Mouse (Mus musculus): Measurements from ENCODE around the gene Tmem132d. TPM values are rescaled to one million over a fixed set of nuclear protein-coding genes. Genes with fewer than 3 reads are reported as not detected.

Tmem132d gene
- polyA plus RNA-seq, 1 experiment, result 5.3 TPM

DNA sequence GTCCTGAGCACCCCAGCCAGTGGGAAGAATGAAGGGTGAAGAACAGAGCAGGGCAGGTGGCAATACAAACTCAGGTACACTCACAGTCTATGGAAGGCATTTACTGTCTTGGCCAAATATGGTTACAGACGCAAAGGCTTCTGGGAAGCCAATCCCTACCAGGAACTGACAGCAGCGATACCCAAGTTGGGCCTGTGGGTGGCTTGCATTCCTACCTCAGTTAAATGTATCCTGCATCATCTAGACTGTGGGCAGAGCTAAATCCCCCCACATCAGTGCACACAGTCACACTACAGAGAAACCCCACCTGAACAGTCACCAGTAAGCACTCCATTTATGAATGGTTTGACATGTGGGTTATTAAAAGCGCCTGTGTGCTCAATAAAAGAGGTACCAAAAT is 288.1 kb downstream of the Tmem132d start:
- Histone ChIP-seq H3K4me3 (replicated peaks; ENCODE audit: extremely low read depth, low read depth, low read length) (no peak overlapping the region), H3K4me1 (ENCODE audit: control insufficient read depth, insufficient read depth, low read length) (no peaks in the 10 kb centered on the region)
- DNase-seq, result no peak
- TF ChIP-seq CTCF (IDR thresholded peaks at IDR 0.05; ENCODE audit: insufficient read depth, low read length), result no peak
- 96% methylated on average over 3 of the region's 3 CpGs for WGBS

DNA sequence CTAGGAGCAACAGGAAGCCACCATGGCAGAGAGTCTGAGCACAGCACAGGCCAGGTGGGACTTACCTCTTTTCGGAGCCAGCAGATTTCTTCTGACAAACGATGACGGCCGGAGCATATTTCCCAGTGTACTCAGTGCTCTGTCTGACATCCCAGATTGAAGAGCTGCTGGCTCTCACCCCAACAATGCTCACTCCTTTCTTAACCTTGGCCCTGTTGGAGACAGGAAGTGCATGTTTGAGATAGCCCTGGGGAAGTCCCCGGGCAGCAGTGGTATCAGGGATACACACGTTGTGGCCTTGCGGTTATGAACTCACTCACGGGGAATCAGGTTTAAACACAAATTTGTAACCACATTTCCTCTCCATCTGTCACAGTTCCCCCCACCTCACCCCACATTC is 296.1 kb downstream of the Tmem132d start:
- DNase-seq, result no peak
- TF ChIP-seq CTCF (IDR thresholded peaks at IDR 0.05; ENCODE audit: insufficient read depth, low read length) (no peak), POLR2A (IDR thresholded peaks at IDR 0.05; ENCODE audit: borderline replicate concordance, extremely low read depth, low read depth, low read length) (no peak)
- no peak overlapping the region for H3K4me3 ChIP-seq (replicated peaks; ENCODE audit: extremely low read depth, low read depth, low read length)
- 33% methylated on average over 8 of the region's 8 CpGs for WGBS
- H3K4me1 ChIP-seq (ENCODE audit: control insufficient read depth, insufficient read depth, low read length), result no peaks in the 10 kb centered on the region

DNA sequence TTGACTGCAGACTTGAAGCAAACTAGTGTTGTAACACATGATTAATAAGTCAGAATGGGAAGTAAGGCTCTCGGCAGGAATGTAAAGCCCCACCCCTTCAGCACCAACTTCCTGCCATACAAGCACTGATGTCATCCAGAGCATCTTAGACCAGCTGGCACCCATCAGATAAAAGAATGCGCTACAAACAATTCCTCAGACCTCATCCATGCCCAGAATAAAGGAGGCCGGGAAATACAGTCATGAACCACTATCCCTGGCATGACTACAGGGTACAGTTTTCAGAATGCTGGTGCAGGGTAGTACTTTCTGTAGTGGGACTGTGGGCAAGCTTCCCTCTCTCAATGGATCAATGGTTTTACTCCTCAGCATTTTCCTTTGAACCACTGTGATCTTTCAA is 310.2 kb downstream of the Tmem132d start:
- Histone ChIP-seq H3K4me3 (replicated peaks; ENCODE audit: extremely low read depth, low read depth, low read length) (no peak overlapping the region), H3K4me1 (ENCODE audit: control insufficient read depth, insufficient read depth, low read length) (no peaks in the 10 kb centered on the region)
- 27% methylated on average over 3 of the region's 3 CpGs for WGBS
- no peak for DNase-seq
- TF ChIP-seq POLR2A (IDR thresholded peaks at IDR 0.05; ENCODE audit: borderline replicate concordance, extremely low read depth, low read depth, low read length), result no peak
- TF ChIP-seq CTCF (IDR thresholded peaks at IDR 0.05; ENCODE audit: insufficient read depth, low read length), result no peak

DNA sequence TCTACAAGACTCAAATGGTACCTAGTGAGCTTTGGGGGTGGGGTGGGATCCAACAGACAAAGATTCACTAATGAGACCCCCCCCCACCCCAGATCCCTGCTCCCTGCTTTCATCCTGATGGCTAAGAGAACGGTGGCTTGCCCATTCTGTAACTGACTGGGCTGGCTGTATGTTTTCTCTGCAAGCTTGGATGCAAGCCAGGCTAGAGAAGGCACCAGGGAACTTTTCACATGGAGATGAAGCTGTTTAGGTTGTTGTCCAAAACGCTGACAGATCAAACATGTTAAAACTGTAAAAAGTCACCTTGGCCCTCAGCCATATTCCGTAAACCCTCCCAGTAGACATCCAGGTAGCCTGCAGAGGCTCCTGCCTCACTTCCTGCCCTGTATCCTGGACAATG is 313.7 kb downstream of the Tmem132d start:
- Histone ChIP-seq H3K4me1 (ENCODE audit: control insufficient read depth, insufficient read depth, low read length) (no peaks in the 10 kb centered on the region), H3K4me3 (replicated peaks; ENCODE audit: extremely low read depth, low read depth, low read length) (no peak overlapping the region)
- 55% methylated on average over 3 of the region's 3 CpGs for WGBS
- DNase-seq, result no peak
- no peak for TF ChIP-seq POLR2A (IDR thresholded peaks at IDR 0.05; ENCODE audit: borderline replicate concordance, extremely low read depth, low read depth, low read length)

DNA sequence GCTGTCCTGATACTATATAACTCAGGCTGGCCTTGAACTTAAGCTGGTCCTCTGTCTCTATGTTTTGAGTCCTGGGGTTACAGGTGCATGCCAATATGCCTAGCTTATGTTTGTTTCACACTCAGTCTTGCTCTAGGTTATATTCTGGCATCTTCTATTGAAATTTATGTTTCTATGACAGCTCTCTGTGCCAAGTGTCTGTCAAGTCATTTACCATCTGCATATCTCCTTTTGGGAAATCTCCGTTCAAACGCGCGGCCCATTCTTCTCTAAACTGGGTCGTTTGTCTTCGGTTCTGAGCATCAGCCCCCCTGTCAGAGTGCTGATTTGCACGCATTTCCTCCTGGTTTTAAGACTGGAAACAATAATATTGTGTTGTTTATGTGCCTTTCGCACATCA is 319.8 kb downstream of the Tmem132d start:
- no peak overlapping the region for H3K4me3 ChIP-seq (replicated peaks; ENCODE audit: extremely low read depth, low read depth, low read length)
- no peak for TF ChIP-seq POLR2A (IDR thresholded peaks at IDR 0.05; ENCODE audit: borderline replicate concordance, extremely low read depth, low read depth, low read length)
- no peak for TF ChIP-seq CTCF (IDR thresholded peaks at IDR 0.05; ENCODE audit: insufficient read depth, low read length)
- no peak for DNase-seq
- WGBS, result 80% methylated on average over 8 of the region's 8 CpGs
- H3K4me1 ChIP-seq (ENCODE audit: control insufficient read depth, insufficient read depth, low read length), result no peaks in the 10 kb centered on the region

DNA sequence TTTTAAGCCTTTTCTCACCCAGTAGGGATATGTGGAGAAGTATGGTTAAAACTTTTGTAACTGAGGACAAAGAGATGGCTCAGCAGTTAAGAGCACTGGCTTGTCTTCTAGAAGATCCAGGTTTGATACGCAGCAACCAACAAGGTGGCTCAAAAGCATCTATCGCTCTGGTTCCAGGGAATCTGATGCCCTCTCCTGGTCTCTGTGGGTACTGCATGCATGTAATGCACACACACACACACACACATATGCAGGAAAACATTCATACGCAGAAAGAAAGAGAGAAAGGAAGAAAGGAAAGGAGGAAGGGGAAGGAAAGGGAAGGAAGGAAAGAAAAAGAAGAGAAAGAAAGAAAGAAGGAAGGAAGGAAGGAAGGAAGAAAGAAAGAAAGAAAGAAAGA is 320.4 kb downstream of the Tmem132d start:
- Histone ChIP-seq H3K4me3 (replicated peaks; ENCODE audit: extremely low read depth, low read depth, low read length) (no peak overlapping the region), H3K4me1 (ENCODE audit: control insufficient read depth, insufficient read depth, low read length) (no peaks in the 10 kb centered on the region)
- no peak for DNase-seq
- TF ChIP-seq POLR2A (IDR thresholded peaks at IDR 0.05; ENCODE audit: borderline replicate concordance, extremely low read depth, low read depth, low read length), result no peak
- no peak for TF ChIP-seq CTCF (IDR thresholded peaks at IDR 0.05; ENCODE audit: insufficient read depth, low read length)
- WGBS, result 94% methylated on average over 3 of the region's 3 CpGs

DNA sequence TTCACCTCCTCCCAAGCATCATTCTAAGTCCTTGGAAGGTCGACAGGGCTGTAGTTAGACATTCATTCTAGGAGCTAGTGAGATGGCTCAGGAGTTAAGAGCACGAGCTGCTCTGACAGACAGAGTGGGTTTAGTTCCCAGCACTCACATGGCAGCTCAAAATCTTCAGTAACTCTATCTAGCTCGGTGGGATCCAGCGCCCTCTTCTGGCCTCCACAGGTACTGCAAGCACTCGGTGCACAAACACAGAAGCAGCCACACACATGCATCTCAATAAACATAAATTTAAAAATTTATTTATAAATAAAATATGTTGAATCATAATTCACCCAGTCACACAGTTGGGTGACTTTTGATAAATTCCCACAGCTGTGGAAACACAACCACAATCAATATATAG is 321.2 kb downstream of the Tmem132d start:
- Histone ChIP-seq H3K4me3 (replicated peaks; ENCODE audit: extremely low read depth, low read depth, low read length) (no peak overlapping the region), H3K4me1 (ENCODE audit: control insufficient read depth, insufficient read depth, low read length) (no peaks in the 10 kb centered on the region)
- TF ChIP-seq POLR2A (IDR thresholded peaks at IDR 0.05; ENCODE audit: borderline replicate concordance, extremely low read depth, low read depth, low read length) (no peak), CTCF (IDR thresholded peaks at IDR 0.05; ENCODE audit: insufficient read depth, low read length) (0 out of 2 replicates have a peak, but pooled peaks have one; percentile 8)
- no peak for DNase-seq
- WGBS, result 80% methylated on average over 5 of the region's 5 CpGs

DNA sequence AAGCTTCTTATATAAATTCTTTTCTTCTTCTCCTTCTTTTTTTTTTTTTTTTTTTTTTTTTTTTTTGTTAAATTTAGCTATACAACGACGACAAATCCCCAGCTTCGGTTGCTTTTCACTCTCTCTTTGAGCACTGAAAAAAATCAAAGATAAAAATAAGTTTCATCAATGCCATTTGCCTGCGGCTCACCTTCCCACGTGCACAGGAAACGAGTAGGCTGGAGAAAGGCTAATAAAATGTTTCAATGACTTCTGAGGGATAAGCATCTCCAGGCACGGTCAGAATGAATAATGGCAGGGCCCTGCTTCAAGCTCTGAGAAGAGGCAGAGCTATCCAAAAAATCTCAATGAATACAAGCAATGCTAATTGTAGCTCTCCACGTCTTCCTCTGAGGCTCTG is 330.3 kb downstream of the Tmem132d start:
- Histone ChIP-seq H3K4me1 (ENCODE audit: control insufficient read depth, insufficient read depth, low read length) (no peaks in the 10 kb centered on the region), H3K4me3 (replicated peaks; ENCODE audit: extremely low read depth, low read depth, low read length) (no peak overlapping the region)
- no peak for DNase-seq
- 73% methylated on average over 8 of the region's 8 CpGs for WGBS
- TF ChIP-seq POLR2A (IDR thresholded peaks at IDR 0.05; ENCODE audit: borderline replicate concordance, extremely low read depth, low read depth, low read length) (no peak), CTCF (IDR thresholded peaks at IDR 0.05; ENCODE audit: insufficient read depth, low read length) (no peak)

DNA sequence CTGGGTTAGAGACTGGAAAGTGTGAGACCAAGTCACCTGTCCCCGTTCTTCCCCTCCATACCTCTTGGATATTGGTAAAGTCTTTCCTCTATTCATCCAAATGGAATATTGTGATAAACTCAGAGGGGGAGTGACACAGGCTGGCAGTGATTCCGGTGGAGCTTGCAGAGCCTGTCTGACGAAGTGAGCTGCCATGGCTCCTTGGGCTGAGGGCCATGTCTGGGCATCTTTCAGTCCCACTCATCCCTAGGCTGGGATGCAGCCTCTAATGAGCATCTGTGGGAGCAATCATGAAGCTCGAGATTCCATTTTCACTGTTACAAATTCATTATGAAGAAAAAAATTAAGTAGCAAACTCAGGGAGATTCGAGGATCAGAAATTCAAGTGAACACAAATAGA is 332.5 kb downstream of the Tmem132d start:
- Histone ChIP-seq H3K4me3 (replicated peaks; ENCODE audit: extremely low read depth, low read depth, low read length) (no peak overlapping the region), H3K4me1 (ENCODE audit: control insufficient read depth, insufficient read depth, low read length) (no peaks in the 10 kb centered on the region)
- WGBS, result 78% methylated on average over 5 of the region's 5 CpGs
- no peak for TF ChIP-seq POLR2A (IDR thresholded peaks at IDR 0.05; ENCODE audit: borderline replicate concordance, extremely low read depth, low read depth, low read length)
- no peak for TF ChIP-seq CTCF (IDR thresholded peaks at IDR 0.05; ENCODE audit: insufficient read depth, low read length)
- no peak for DNase-seq

DNA sequence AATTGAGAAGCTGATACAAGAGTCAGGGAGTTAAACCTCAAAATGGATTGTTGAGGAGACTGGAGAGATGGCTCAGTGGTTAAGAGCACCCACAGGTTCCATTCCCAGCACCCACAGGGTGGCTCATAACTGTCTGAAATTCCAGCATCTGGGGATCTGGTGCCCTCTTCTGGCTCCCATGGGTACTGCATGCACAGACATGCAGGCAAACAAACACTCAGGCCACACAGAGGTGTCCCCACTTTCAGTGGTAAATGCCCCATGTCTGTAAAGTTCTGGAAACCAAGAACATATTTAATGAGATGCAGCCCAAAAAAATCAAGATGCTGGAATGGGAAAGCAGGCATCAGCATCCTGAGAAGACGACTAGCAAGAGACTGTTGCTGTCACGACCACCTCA is 333.4 kb downstream of the Tmem132d start:
- no peak overlapping the region for H3K4me3 ChIP-seq (replicated peaks; ENCODE audit: extremely low read depth, low read depth, low read length)
- 85% methylated on average over 2 of the region's 2 CpGs for WGBS
- TF ChIP-seq CTCF (IDR thresholded peaks at IDR 0.05; ENCODE audit: insufficient read depth, low read length), result 0 out of 2 replicates have a peak, but pooled peaks have one; percentile 18
- no peak for TF ChIP-seq POLR2A (IDR thresholded peaks at IDR 0.05; ENCODE audit: borderline replicate concordance, extremely low read depth, low read depth, low read length)
- no peaks in the 10 kb centered on the region for H3K4me1 ChIP-seq (ENCODE audit: control insufficient read depth, insufficient read depth, low read length)
- DNase-seq, result no peak

DNA sequence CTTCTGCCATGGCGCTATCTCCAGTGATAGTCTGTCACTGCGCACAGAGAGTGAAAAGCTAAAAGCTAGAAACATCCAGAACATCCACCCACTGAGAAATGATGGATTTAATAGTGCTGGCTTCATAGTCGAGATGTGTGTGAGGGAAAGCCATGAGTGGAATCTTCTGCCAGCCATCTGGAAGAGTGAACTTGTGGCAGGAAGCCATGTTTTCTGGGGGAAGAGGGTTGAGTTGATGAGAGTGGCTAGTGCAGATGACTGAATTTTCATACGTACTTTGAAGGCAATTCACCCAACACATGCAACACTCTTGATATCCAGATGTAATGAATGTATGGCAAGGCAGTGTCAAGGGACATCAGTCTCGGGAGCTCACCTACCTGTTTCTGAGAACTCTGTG is 342.3 kb downstream of the Tmem132d start:
- H3K4me1 ChIP-seq (ENCODE audit: control insufficient read depth, insufficient read depth, low read length), result no peaks in the 10 kb centered on the region
- WGBS, result 75% methylated on average over 5 of the region's 5 CpGs
- no peak for TF ChIP-seq CTCF (IDR thresholded peaks at IDR 0.05; ENCODE audit: insufficient read depth, low read length)
- TF ChIP-seq POLR2A (IDR thresholded peaks at IDR 0.05; ENCODE audit: borderline replicate concordance, extremely low read depth, low read depth, low read length), result no peak
- DNase-seq, result no peak
- H3K4me3 ChIP-seq (replicated peaks; ENCODE audit: extremely low read depth, low read depth, low read length), result no peak overlapping the region
